Mouse (Mus musculus) yolk sac, embryonic 10.5 days (tissue): ENCODE measurements at regions not wholly inside any gene's neighbourhood (a gene's known extent, or its start where the extent isn't known, plus 50 kb on each side); places are given as distances from the start of the nearest gene placed in this dataset.
"Not testable (repeated sequence)": the region's sequence is repeated elsewhere in the genome, so short reads cannot be mapped to it uniquely, and the experiment has no call there.

Experiments used
- DNase-seq: peaks from one replicate; pipeline ENCODE4 v3.0.0-alpha.2; 2017; ENCODE audit warnings: low spot score

DNA sequence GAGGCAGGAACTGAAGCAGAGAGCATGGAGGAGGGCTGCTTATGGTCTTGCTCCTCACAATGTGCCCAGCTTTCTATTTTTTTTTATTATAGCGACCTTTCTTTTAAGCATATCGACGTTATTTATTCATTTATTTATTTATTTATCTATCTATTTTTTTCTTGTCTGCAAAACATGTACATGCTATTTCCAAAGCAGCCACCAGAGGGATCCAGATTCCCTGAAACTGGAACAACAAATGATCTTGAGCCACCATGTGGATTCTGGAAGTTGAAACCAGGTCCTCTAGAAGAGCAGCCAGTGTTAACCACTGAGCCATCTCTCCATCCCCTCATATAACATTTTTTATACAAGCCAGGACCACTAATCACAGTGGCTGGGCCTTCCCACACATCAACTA, 338.1 kb downstream of the Gm21863 start:
- not testable (repeated sequence) for DNase-seq

- DNase-seq, result peak; percentile 71
Measured at GRCm38 (mm10) chr12:20311951-20312849, 357.9 kb downstream of the Gm21863 start.
